Mouse (Mus musculus) MEL (cell line): Measurements from ENCODE around the gene Hsp90ab1.

ENCODE experiments used
- CTCF ChIP-seq, 3 experiments: IDR thresholded peaks in 2 of 3; conservative IDR thresholded peaks in 1 of 3; 2 replicates each; pipeline ENCODE4 v1.5.1; 2011 to 2012; ENCODE audit warnings: low read length in 3 of 3, low read depth in 2 of 3, mild to moderate bottlenecking in 2 of 3, improper control_type of control experiment in 1 of 3, inconsistent platforms in 1 of 3, mixed read lengths in 1 of 3, moderate library complexity in 1 of 3; ENCODE audit not compliant: control insufficient read depth in 1 of 3, insufficient read depth in 1 of 3, poor library complexity in 1 of 3, severe bottlenecking in 1 of 3
- JUND ChIP-seq: IDR thresholded peaks from 2 replicates; pipeline ENCODE4 v1.6.1; 2011; ENCODE audit warnings: low read depth, mild to moderate bottlenecking, improper control_type of control experiment, low read length
- MAFK ChIP-seq: IDR thresholded peaks from 2 replicates; pipeline ENCODE4 v1.6.1; 2011; ENCODE audit warnings: low read depth, mild to moderate bottlenecking, low read length, improper control_type of control experiment, borderline replicate concordance
- MAX ChIP-seq: IDR thresholded peaks from 2 replicates; pipeline ENCODE4 v1.6.1; 2011; ENCODE audit warnings: low read length, improper control_type of control experiment
- NRF1 ChIP-seq: IDR thresholded peaks from 2 replicates; pipeline ENCODE4 v1.6.1; 2014; ENCODE audit warnings: low read depth, mild to moderate bottlenecking, inconsistent platforms, low read length, improper control_type of control experiment, moderate library complexity; ENCODE audit not compliant: poor library complexity, insufficient read depth, severe bottlenecking
- POLR2A ChIP-seq, 2 experiments: IDR thresholded peaks; 2 replicates each; pipeline ENCODE4 v1.6.1; 2011 to 2012; ENCODE audit warnings: low read length in 2 of 2, mild to moderate bottlenecking in 2 of 2, control low read depth in 1 of 2, improper control_type of control experiment in 1 of 2, low read depth in 1 of 2, moderate library complexity in 1 of 2; ENCODE audit not compliant: control insufficient read depth in 1 of 2, insufficient read depth in 1 of 2, poor library complexity in 1 of 2
- POLR2AphosphoS2 ChIP-seq: IDR thresholded peaks from 2 replicates; pipeline ENCODE4 v1.6.1; 2011; ENCODE audit warnings: low read length, improper control_type of control experiment
- ZC3H11A ChIP-seq: IDR thresholded peaks from 2 replicates; pipeline ENCODE4 v1.6.1; 2012; ENCODE audit warnings: low read depth, mild to moderate bottlenecking, inconsistent platforms, low read length, improper control_type of control experiment
- ZKSCAN1 ChIP-seq: IDR thresholded peaks from 2 replicates; pipeline ENCODE4 v1.6.1; 2012; ENCODE audit warnings: low read depth, mild to moderate bottlenecking, inconsistent platforms, low read length, improper control_type of control experiment, moderate library complexity
- ZMIZ1 ChIP-seq: IDR thresholded peaks from 2 replicates; pipeline ENCODE4 v1.6.1; 2012; ENCODE audit warnings: low read depth, mild to moderate bottlenecking, inconsistent platforms, low read length, improper control_type of control experiment, moderate library complexity

- no peak for TF ChIP-seq MAFK
- no peak for TF ChIP-seq MAX
- no peak for TF ChIP-seq POLR2AphosphoS2
- TF ChIP-seq NRF1 = no peak
- TF ChIP-seq ZC3H11A = no peak
- TF ChIP-seq CTCF (IDR thresholded peaks at IDR 0.05 in 2 of 3, conservative IDR thresholded peaks at IDR 0.05 in 1 of 3; ENCODE audit: control insufficient read depth in 1 of 3, insufficient read depth in 1 of 3, low read depth in 2 of 3, low read length in 3 of 3, poor library complexity in 1 of 3, severe bottlenecking in 1 of 3) = no peak
- TF ChIP-seq POLR2A (IDR thresholded peaks at IDR 0.05; ENCODE audit: control insufficient read depth in 1 of 2, insufficient read depth in 1 of 2, low read depth in 1 of 2, low read length in 2 of 2, poor library complexity in 1 of 2) = no peak
- no peak for TF ChIP-seq JUND
- TF ChIP-seq ZKSCAN1 = no peak
- no peak for TF ChIP-seq ZMIZ1
These were observed 44.6 kb upstream of the Hsp90ab1 start for GRCm38 (mm10) chr17:45617655-45618054.
